Mouse (Mus musculus) brain, embryonic 14.5 days (tissue): ENCODE results near the gene Ankrd24. TPM values are rescaled to one million over a fixed set of nuclear protein-coding genes. Genes with fewer than 3 reads are reported as not detected.
"Not testable (repeated sequence)": the region's sequence is repeated elsewhere in the genome, so short reads cannot be mapped to it uniquely, and the experiment has no call there.

ENCODE experiments used
- DNase-seq: peaks from one replicate; pipeline ENCODE4 v3.0.0-alpha.2; 2011; ENCODE audit warnings: low read depth
- CTCF ChIP-seq: fragments of 200-500 bp; IDR thresholded peaks from 2 replicates; pipeline ENCODE4 v1.5.1; 2012; ENCODE audit warnings: inconsistent platforms, mild to moderate bottlenecking, moderate library complexity, borderline replicate concordance; ENCODE audit not compliant: insufficient read depth, insufficient read length; ENCODE audit errors: extremely low read depth
- POLR2A ChIP-seq: fragments of 200-500 bp; IDR thresholded peaks from 2 replicates; pipeline ENCODE4 v1.6.1; 2012; ENCODE audit warnings: mild to moderate bottlenecking, inconsistent platforms, borderline replicate concordance; ENCODE audit not compliant: poor library complexity, insufficient read depth, insufficient read length, severe bottlenecking; ENCODE audit errors: extremely low read depth
- polyA plus RNA-seq: library from polyadenylated mRNA; depleted of rRNA; stranded (reverse); fragments of >200 nt; gene quantifications from 2 replicates; pipeline ENCODE4 v1.2.3, GENCODE M21; 2012; rRNA removed

Ankrd24 gene
- polyA plus RNA-seq, 1 experiment, result 74.1 TPM

- DNase-seq, result no peak
These were observed 27.8 kb downstream of the Ankrd24 start for GRCm38 (mm10) chr10:81656174-81656573.

GRCm38 (mm10) chr10:81687114-81687513 is 58.8 kb downstream of the Ankrd24 start:
- not testable (repeated sequence) for DNase-seq

More at GRCm38 (mm10) chr10:81656174-81656573, 27.8 kb downstream of the Ankrd24 start:
- TF ChIP-seq POLR2A (no peak), CTCF (no peak)

Other genes with a start within 250 kb of the Ankrd24 start
- gene Dohh, start 244.1 kb upstream of the Ankrd24 start, polyA plus RNA-seq, result 64.0 and 67.4 TPM in 2 replicates
- gene Gm48551, start 244.1 kb upstream of the Ankrd24 start, polyA plus RNA-seq, result 6.8 and 9.6 TPM in 2 replicates
- gene Gm48552, start 239.5 kb upstream of the Ankrd24 start, polyA plus RNA-seq, result 8.7 and 9.4 TPM in 2 replicates
- gene Smim24, start 235.5 kb upstream of the Ankrd24 start, polyA plus RNA-seq, result 3.0 and 4.2 TPM in 2 replicates
- 9.2 and 16.7 TPM in 2 replicates for gene Nfic, start 172.9 kb upstream of the Ankrd24 start, polyA plus RNA-seq
- gene Celf5, start 145.8 kb upstream of the Ankrd24 start, polyA plus RNA-seq, result 396 and 427 TPM in 2 replicates
- 152 and 206 TPM in 2 replicates for gene Ncln, start 132.1 kb upstream of the Ankrd24 start, polyA plus RNA-seq
- gene S1pr4, start 128.4 kb upstream of the Ankrd24 start, polyA plus RNA-seq, result 0.54 and 0.59 TPM in 2 replicates
- gene Gna15, start 104.3 kb upstream of the Ankrd24 start, polyA plus RNA-seq, result 0.95 and 1.1 TPM in 2 replicates
- 110 and 115 TPM in 2 replicates for gene Gna11, start 83.3 kb upstream of the Ankrd24 start, polyA plus RNA-seq
- 568 and 696 TPM in 2 replicates for gene Aes, start 69.1 kb upstream of the Ankrd24 start, polyA plus RNA-seq
- 82.1 and 123 TPM in 2 replicates for gene Tle2, start 54.0 kb upstream of the Ankrd24 start, polyA plus RNA-seq
- 5.3 and 8.2 TPM in 2 replicates for gene Tle6, start 27.5 kb upstream of the Ankrd24 start, polyA plus RNA-seq
- gene BC025920, start 22.3 kb upstream of the Ankrd24 start, polyA plus RNA-seq, result 5.5 and 6.7 TPM in 2 replicates
- 75.9 and 83.4 TPM in 2 replicates for gene Sirt6, start 743 bp upstream of the Ankrd24 start, polyA plus RNA-seq
- 3.0 and 3.8 TPM in 2 replicates for gene Gm10778, start 20.5 kb downstream of the Ankrd24 start, polyA plus RNA-seq
- 6.6 and 6.9 TPM in 2 replicates for gene Zfp433, start 76.3 kb downstream of the Ankrd24 start, polyA plus RNA-seq
- 9.2 and 11.8 TPM in 2 replicates for gene Gm3055, start 142.6 kb downstream of the Ankrd24 start, polyA plus RNA-seq
- gene Gm4767, start 183.6 kb downstream of the Ankrd24 start, polyA plus RNA-seq, result 0.20 and 0.56 TPM in 2 replicates
- 5.0 and 5.9 TPM in 2 replicates for gene Gm32687, start 235.4 kb downstream of the Ankrd24 start, polyA plus RNA-seq